Mouse (Mus musculus) right cerebral cortex, postnatal 10 days (tissue): ENCODE results near the gene Olfr169.
"Not testable (repeated sequence)": the region's sequence is repeated elsewhere in the genome, so short reads cannot be mapped to it uniquely, and the experiment has no call there.

Experiments used
- DNase-seq, 2 experiments: peaks; one replicate each; pipeline ENCODE4 v3.0.0; 2021; ENCODE audit warnings: low spot score in 2 of 2

Olfr169 gene

DNA sequence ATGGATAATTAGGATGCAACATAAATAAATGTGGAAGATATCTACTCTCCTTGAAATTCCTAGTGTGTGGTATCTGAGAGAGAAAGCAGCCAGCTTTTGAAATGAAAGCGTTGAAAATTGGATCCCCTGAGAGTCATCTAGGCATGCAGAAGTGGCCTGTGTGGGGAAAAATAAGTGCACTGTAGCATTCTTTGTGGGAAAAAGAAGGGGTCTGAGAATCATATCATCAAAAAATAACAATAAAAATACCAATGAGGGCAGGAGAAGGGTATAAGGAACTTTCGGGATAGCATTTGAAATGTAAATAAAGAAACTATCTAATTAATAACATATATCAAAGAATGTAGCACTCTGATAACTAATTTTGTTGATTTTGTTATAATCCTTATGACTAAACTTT, at the start of gene Olfr169:
Gene Olfr169, minus strand, starts transcription at position 101 of the 400 bp plus-strand sequence.
- DNase-seq: not testable (repeated sequence)

DNA sequence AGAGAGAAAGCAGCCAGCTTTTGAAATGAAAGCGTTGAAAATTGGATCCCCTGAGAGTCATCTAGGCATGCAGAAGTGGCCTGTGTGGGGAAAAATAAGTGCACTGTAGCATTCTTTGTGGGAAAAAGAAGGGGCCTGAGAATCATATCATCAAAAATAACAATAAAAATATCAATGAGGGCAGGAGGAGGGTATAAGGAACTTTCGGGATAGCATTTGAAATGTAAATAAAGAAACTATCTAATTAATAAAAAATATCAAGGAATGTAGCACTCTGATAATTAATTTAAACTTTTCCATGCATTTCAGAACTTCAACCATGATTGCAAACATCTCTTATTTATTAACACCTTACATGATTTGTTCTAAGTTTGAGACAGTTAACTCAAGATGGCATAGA, 40.2 kb upstream of the Olfr169 start, which contains the start of gene Olfr170:
Gene Olfr170, minus strand, starts transcription at position 101 of the 400 bp plus-strand sequence.
- not testable (repeated sequence) for DNase-seq

GRCm38 (mm10) chr16:19603166-19603565, 31.6 kb upstream of the Olfr169 start:
- no peak for DNase-seq

GRCm38 (mm10) chr16:19553429-19553828, 18.2 kb downstream of the Olfr169 start:
- not testable (repeated sequence) for DNase-seq

DNA sequence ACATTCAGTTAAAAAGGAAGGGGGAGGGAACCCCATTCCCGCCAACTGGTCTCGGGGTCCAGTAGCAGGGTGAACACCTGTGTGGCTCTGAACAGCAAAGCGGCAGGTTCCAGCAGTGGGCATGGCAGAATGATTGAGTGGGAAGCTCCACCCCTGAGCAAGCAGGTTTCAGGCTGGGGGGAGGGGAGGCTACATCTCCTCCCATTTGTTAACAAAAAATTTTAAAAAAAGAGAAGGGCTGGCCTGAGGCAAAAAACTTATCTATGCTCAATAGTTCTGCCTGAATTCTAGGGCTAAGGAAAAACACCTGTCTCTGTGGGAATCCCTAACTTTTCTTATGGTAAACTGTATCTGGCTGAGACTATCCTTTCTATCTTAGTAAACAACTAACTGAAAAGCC, 19.4 kb downstream of the Olfr169 start:
- not testable (repeated sequence) for DNase-seq

- no peak for DNase-seq
These were observed 36.2 kb downstream of the Olfr169 start, which contains the start of gene Olfr168 for GRCm38 (mm10) chr16:19535455-19535854. Gene Olfr168, minus strand, starts transcription at chr16:19535555.

- DNase-seq: no peak
These were observed 49.4 kb downstream of the Olfr169 start, which contains the start of gene Olfr167 for GRCm38 (mm10) chr16:19522166-19522565. Gene Olfr167, minus strand, starts transcription at chr16:19522266.
